Mouse (Mus musculus) CD8-positive naive resting alpha-beta T cell, adult 2 months (primary cell): ENCODE data around the gene Tcp1.
A peak's percentile ranks its signal among the peaks of the same experiment; 100 is the strongest.
"Not testable (repeated sequence)": the region's sequence is repeated elsewhere in the genome, so short reads cannot be mapped to it uniquely, and the experiment has no call there.

Experiments used
- DNase-seq, 2 experiments: peaks; one replicate each; pipeline ENCODE4 v3.0.0; 2022; ENCODE audit warnings: low read depth in 2 of 2, low spot score in 2 of 2

The Tcp1 gene

DNA sequence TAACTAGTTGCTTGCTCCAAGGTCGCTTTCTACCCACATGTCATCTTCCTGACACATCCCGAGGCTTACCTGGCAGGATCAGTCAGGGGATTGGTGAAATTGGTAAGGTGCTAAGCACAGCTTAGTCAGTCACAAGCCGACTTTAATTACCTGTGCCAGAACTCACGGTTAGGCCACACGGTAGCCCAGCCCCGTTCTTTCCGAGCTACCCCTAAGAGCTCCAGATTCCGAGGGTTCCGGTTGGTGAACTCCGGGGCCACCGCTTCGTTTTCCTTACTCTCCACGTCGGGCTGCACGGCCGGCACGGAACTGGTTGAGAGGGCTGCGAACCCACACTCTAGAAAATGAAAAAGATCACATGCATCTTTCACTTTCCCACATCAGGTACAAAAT, at the start of gene Tcp1:
Gene Tcp1, plus strand, starts transcription at position 214 of the 393 bp plus-strand sequence.
- no peak for DNase-seq

DNA sequence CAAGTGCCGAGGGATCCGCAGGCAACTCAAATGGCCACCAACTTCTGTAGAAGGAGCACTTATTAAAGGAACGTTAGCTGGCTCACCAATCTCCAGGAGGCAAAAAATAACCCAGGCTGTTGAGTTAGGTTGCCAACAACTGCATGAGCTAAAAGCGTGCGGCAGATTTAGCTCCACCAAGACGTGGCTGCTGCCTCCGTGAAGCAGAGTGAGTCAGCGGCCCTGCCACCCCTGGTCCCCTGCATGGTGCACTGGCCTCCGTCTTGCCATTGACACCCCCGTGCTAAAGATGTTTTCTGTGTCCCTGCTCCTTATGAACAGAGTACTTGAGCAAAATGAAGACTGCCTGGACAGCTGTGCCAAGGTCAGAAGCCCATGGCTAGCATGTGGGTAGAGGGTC, 48.6 kb upstream of the Tcp1 start:
- DNase-seq = no peak

DNA sequence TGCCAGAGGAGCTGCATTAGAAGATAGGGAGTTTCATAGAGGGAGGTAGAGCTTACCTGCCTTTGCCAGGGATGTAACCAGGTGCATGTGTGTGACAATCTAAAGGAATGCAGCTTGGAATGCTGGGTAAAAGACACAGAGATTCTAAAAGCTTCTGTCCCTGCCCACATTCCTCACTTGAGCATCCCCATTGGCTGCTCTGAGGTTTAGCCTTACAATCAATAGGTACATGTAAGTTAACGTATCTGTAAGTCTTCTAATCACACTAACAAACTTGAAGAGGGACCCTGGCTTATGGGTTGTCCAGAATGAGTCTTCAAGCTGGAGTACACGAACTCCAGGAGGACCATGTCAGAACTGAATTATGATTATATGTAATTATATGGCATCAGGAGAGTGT, 47.5 kb upstream of the Tcp1 start, which contains the start of gene Mas1:
Gene Mas1, minus strand, starts transcription at position 101 of the 400 bp plus-strand sequence.
- no peak for DNase-seq

DNA sequence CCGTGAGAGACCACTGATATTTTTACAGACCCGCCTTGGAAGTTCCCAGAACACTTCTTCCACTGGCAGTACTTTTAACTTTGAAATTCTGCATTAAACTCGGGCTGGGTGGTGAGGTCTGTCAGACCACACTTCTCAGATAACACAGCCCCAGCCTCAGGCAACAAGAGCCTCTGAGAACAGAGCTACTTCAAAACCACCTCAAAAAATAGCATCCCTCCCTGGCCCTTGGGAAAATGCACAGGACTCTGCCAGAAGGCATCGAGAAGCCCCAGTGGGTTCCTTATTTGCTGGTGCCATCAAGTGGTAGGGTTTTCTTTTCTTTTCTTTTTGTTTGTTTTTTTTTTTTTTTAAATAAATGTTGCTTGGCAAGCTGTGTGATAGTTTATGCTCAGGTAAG, 46.9 kb upstream of the Tcp1 start:
- no peak for DNase-seq

- DNase-seq = no peak
Observed at GRCm38 (mm10) chr17:12872275-12873028, 43.0 kb upstream of the Tcp1 start.

DNA sequence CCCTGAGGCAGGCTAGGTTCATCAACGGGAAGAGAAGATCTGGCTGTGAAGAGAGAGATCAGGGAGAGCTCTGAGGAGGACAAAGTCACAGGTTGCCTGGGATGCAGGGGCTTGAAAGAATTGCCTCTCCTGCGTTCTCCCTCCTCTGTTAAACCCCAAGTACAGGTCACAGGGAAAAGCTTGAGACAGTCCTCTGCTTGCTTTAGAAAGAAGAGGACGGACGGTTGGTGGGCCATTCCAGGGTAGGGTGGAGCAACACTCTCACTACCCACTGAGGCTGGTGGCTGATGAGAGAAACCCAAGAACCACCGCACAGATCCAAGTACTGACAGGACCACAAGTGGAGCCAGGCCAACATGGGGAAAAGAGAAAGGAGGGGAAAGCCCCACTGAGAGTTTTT, 39.8 kb upstream of the Tcp1 start, which contains the start of gene Mrgprh:
Gene Mrgprh, plus strand, starts transcription at position 301 of the 400 bp plus-strand sequence.
- DNase-seq = no peak

GRCm38 (mm10) chr17:12880178-12880577, 35.3 kb upstream of the Tcp1 start:
- DNase-seq = peak; percentile 64 to 76

GRCm38 (mm10) chr17:12881216-12881615, 34.3 kb upstream of the Tcp1 start:
- no peak for DNase-seq

GRCm38 (mm10) chr17:12886620-12887019, 28.9 kb upstream of the Tcp1 start:
- DNase-seq = no peak

DNA sequence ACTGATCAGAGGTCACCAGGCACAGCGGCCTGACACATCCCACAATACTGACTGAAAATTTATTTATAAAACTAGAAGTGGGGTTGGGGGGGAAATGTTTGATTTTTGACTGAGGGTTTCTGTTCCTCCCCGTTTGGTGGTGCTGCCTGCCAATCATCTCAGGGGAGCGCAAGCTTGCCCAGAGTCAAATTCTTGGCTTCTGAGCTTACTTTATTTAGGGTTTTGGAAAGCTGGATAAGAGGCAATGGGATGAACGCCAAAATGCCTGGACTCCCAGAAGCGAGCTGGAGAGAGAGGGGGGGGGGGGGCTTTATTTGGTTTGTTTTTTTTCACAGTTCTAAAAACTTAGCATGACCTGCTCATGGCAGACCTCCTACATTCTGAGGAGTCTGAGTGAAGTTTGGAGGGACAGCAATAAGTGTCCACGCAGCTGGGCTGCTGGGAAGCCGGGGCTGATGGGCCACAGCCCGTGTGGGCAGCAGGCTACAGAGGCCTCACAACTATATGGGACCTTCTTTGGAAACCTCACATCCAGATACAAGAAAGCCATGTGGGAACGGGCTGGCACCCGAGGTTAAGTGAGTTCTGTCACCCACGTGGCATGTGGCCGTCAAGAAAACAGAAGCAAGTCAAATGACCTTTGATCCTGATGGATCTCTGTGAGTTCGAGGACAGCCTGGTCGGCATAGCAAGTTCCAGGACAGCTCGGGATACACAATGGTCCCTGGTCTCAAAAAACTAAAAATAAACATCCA, 28.3 kb upstream of the Tcp1 start:
- DNase-seq = no peak

GRCm38 (mm10) chr17:12891054-12891453, 24.4 kb upstream of the Tcp1 start:
- no peak for DNase-seq

GRCm38 (mm10) chr17:12892033-12892432, 23.5 kb upstream of the Tcp1 start:
- no peak for DNase-seq

DNA sequence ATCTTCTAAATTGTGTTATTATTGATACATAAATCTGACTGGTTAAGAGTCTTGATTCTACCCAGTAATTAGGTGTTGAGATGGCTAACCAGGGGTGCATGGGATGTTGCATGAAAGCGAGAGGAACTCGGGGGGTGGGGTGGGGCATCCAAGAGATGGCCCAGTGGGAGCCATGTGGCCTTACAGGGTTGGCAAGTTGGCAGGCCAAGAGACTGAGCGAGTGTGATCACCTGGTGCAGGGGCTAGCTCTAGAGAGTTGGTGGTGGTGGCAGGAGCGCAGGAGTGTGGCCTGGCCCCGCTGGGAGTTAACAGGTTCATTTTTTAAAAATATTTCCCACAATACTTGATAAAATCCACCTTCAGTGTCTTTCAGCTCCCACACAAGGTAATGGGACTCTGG, 17.8 kb upstream of the Tcp1 start:
- no peak for DNase-seq

- not testable (repeated sequence) for DNase-seq
Observed at GRCm38 (mm10) chr17:12898607-12899006, 16.9 kb upstream of the Tcp1 start.

DNA sequence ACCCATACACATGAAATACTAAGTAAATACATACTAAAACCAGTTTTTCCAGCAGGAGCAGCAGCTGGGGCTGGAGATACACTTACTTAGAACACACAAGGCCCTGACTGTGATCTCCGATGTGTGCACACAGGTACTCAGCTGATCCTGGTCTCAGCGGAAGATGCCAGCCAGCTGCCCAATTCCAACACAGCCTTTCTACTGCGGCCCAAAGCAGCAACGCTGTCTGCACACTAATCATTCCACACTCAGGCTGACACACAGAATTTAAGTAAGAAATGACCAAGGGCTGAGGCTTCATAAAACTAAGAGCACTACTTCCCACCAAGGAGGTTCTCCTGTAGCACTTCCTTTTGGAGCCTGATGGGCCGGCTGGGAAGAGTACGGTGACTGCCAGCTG, 13.2 kb upstream of the Tcp1 start:
- DNase-seq = no peak

GRCm38 (mm10) chr17:12903372-12904333, 11.8 kb upstream of the Tcp1 start:
- DNase-seq = no peak

DNA sequence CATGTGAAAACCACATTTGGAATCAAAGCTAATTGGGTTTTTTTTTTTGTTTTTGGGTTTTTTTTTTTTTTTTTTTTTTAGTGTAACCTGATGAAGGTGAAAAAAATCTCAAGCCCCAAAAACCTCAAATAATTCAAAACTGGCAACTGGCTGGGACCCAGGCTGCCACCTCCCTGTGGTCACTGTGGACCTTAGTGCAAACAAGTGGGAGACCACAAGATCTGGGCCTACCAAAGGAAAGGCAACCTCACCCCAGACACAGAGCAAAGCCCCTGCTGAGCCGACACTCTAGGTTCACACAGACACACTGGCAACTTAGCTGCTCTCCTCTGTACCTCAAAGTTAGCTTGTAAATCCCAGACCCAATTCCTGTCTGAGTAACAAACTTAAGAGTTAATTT, 11.2 kb upstream of the Tcp1 start:
- DNase-seq = no peak

GRCm38 (mm10) chr17:12905810-12906209, 9.7 kb upstream of the Tcp1 start:
- DNase-seq = no peak

DNA sequence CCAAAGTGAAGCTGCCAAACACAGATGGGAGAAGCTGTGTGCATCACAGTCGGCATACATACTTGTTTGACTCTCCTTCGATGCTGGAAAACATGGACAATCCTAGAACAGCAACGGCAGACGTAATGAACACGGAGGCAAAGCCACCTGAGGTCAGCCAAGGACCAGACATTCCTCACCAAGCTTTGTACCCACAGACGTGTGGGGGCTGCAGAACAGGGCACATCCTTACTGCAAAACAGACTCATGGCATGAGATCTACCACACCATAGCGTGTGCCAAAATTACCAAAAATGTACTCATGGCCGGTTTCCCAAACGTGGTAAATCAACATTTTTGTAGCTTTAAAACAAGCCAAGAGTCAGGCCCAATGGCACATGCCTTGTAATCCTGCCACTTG, 9.1 kb upstream of the Tcp1 start:
- DNase-seq = no peak

- no peak for DNase-seq
Observed at GRCm38 (mm10) chr17:12909361-12910280, 5.9 kb upstream of the Tcp1 start, which contains the start of gene Pnldc1. Pnldc1 (minus strand) TSS chr17:12910230.
